Mouse (Mus musculus) limb, embryonic 12.5 days (tissue): ENCODE measurements around the gene Ugt1a7c. TPM values are rescaled to one million over a fixed set of nuclear protein-coding genes. Genes with fewer than 3 reads are reported as not detected.
"Not testable (repeated sequence)": the region's sequence is repeated elsewhere in the genome, so short reads cannot be mapped to it uniquely, and the experiment has no call there.

Source experiments
- ATAC-seq: fragments of 200-750 bp; cut with Nextera tagmentation; 2 replicates; pipeline ENCODE4 v1.8.0; 2017; ENCODE audit warnings: low read depth, moderate TSS enrichment; ENCODE audit not compliant: insufficient number of reproducible peaks, insufficient read depth, low FRiP score, low TSS enrichment
- H3K27ac ChIP-seq: fragments of 300-500 bp; sonication (generic); 2 replicates; pipeline ENCODE4 v1.5.1; 2016; ENCODE audit warnings: mild to moderate bottlenecking, moderate library complexity
- H3K27me3 ChIP-seq: fragments of 300-500 bp; sonication (generic); 2 replicates; pipeline ENCODE4 v1.6.1; 2016; ENCODE audit warnings: mild to moderate bottlenecking, moderate library complexity
- H3K36me3 ChIP-seq: fragments of 300-500 bp; sonication (generic); 2 replicates; pipeline ENCODE4 v1.6.1; 2016; ENCODE audit warnings: mild to moderate bottlenecking, moderate library complexity
- H3K4me1 ChIP-seq: fragments of 300-500 bp; sonication (generic); replicated peaks from 2 replicates; pipeline ENCODE4 v1.6.1; 2016
- H3K4me2 ChIP-seq: fragments of 300-500 bp; sonication (generic); 2 replicates; pipeline ENCODE4 v1.6.1; 2016; ENCODE audit warnings: mild to moderate bottlenecking, moderate library complexity
- H3K4me3 ChIP-seq: fragments of 300-500 bp; sonication (generic); replicated peaks from 2 replicates; pipeline ENCODE4 v1.5.1; 2016; ENCODE audit warnings: mild to moderate bottlenecking
- H3K9ac ChIP-seq: fragments of 300-500 bp; sonication (generic); replicated peaks from 2 replicates; pipeline ENCODE4 v1.6.1; 2016; ENCODE audit warnings: mild to moderate bottlenecking, moderate library complexity
- H3K9me3 ChIP-seq: fragments of 300-500 bp; sonication (generic); 2 replicates; pipeline ENCODE4 v1.6.1; 2016; ENCODE audit warnings: mild to moderate bottlenecking, moderate library complexity
- WGBS: fragments of 180-500 bp; shearing (Covaris S2); methylation state at CpG from one replicate; pipeline ENCODE4 v1.1.7; 2016; 5-methylcytosine and 5-hydroxymethylcytosine counted together
- polyA plus RNA-seq: library from polyadenylated mRNA; unstranded; fragments of >200 nt; fragmentation: Nextera tagmentation; extraction: Ambion mirVana; gene quantifications from 2 replicates; pipeline ENCODE4 v1.2.1, GENCODE M21; 2016

Ugt1a7c gene
- polyA plus RNA-seq, result 0.54 and 1.3 TPM in 2 replicates

DNA sequence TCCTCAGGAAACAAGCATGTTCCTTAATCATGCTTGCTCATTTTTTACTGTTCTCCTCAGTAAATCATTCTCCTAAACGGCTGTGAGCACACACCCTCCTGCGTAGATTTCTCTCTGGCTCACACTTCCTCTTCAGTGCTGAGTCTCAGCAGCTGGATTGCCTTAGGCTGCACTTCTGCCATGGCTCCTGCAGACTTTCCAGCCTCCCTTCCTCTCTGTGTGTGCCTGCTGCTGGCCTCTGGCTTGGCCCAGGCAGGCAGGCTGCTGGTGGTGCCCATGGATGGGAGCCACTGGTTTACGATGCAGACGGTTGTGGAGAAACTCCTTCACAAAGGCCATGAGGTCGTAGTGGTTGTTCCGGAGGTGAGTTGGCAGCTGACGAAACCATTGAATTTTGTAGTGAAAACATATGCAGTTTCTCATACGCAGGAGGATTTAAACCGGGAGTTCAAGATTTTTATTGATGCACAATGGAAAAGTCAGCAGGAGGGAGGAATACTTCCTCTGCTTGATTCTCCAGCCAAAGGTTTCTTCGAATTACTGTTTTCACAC is at the start of gene Ugt1a7c:
Gene Ugt1a7c (plus strand): TSS at position 122 of the 552 bp plus-strand sequence.
- 8% methylated on average over 10 of the region's 10 CpGs for WGBS
- peak within 1 kb of the TSS; percentile 12; the same call in 1 of the 2 replicates for H3K9ac ChIP-seq
- H3K4me3 ChIP-seq, result no peak within 1 kb of the TSS
- H3K36me3 ChIP-seq, result no peaks in the 10 kb centered on the region
- H3K27ac ChIP-seq, result peak within 1 kb of the TSS; percentile 83
- peak within 1 kb of the TSS; percentile 43 for H3K4me2 ChIP-seq
- no peak for ATAC-seq
- H3K4me1 ChIP-seq, result peaks cover 13% of the 10 kb centered on the region
- H3K27me3 ChIP-seq, result no peaks in the 10 kb centered on the region
- H3K9me3 ChIP-seq, result no peaks in the 10 kb centered on the region

DNA sequence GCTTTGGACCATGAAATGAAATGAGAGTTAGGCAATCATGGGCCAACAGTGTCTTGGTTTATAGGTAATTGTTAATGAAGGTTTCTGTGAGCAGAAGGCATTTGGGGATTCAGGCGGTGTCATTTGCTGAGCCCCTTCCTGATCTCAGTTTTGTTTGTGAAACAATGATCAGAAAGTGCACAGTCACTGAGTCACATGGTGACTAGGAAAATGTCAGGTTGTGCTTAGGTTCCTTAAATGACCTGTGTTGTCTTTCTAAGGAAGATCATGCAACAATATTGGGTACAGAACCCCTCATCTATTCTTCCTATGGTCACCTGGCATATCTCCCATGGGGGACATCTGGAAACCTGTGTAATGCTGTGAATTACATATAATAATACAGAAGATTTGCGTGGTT is 47.5 kb upstream of the Ugt1a7c start:
- not testable (repeated sequence) for H3K4me3 ChIP-seq, H3K4me2 ChIP-seq, H3K27ac ChIP-seq, ATAC-seq, H3K4me1 ChIP-seq, H3K36me3 ChIP-seq, H3K27me3 ChIP-seq, H3K9me3 ChIP-seq, H3K9ac ChIP-seq
- WGBS, result 89% methylated on average over 2 of the region's 2 CpGs

DNA sequence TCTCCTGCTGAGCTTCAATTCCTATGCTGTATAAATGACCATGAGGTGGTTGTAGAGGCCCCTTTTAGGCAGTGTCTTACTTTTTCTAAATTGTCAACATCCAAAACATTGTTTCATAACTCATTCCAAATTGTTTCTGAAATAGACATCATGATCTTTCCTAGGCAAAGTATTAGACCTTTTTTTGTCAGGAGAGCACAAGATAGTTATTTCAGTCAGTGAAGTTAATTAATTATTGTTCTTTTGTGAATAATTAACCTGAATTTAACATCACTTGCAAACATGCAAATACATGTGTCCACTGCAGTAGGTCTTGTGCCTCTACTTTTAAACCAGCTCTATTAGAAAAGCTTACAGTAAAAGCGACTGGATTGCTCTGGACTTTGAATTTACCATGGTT is 39.8 kb upstream of the Ugt1a7c start, which contains the start of gene Ugt1a10:
Gene Ugt1a10 (plus strand): TSS at position 301 of the 400 bp plus-strand sequence.
- H3K36me3 ChIP-seq, result no peaks in the 10 kb centered on the region
- no peak within 1 kb of the TSS for H3K4me2 ChIP-seq
- 76% methylated on average over 1 of the region's 1 CpGs for WGBS
- H3K27me3 ChIP-seq, result no peaks in the 10 kb centered on the region
- H3K9ac ChIP-seq, result no peak within 1 kb of the TSS
- H3K9me3 ChIP-seq, result no peaks in the 10 kb centered on the region
- no peak within 1 kb of the TSS for H3K4me3 ChIP-seq
- no peak for ATAC-seq
- no peak within 1 kb of the TSS for H3K27ac ChIP-seq
- H3K4me1 ChIP-seq, result no peaks in the 10 kb centered on the region

DNA sequence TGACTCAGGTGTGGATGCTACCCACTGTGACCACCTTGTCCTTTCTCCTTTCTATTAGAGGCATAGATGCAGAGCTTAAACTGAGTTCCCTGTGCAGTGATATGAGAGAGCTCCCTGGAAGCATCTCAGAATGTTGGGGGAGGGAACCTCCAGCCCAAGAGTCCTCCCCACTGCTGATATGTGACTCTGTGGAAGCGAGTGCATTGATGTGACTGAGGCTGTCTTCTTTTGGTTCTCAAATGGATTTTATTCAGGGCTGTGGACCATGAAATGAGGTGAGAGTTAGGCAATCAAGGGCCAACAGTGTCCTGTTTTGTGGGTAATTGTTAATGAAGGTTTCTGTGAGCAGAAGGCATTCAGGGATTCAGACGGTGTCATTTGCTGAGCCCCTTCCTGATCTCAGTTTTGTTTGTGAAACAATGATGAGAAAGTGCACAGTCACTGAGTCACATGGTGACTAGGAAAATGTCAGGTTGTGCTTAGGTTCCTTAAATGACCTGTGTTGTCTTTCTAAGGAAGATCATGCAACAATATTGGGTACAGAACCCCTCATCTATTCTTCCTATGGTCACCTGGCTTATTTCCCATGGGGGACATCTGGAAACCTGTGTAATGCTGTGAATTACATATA is 28.3 kb upstream of the Ugt1a7c start:
- not testable (repeated sequence) for H3K27ac ChIP-seq, H3K4me3 ChIP-seq, H3K27me3 ChIP-seq, H3K9ac ChIP-seq, ATAC-seq, H3K9me3 ChIP-seq, H3K4me2 ChIP-seq, H3K4me1 ChIP-seq, H3K36me3 ChIP-seq
- WGBS, result 83% methylated on average over 1 of the region's 2 CpGs

DNA sequence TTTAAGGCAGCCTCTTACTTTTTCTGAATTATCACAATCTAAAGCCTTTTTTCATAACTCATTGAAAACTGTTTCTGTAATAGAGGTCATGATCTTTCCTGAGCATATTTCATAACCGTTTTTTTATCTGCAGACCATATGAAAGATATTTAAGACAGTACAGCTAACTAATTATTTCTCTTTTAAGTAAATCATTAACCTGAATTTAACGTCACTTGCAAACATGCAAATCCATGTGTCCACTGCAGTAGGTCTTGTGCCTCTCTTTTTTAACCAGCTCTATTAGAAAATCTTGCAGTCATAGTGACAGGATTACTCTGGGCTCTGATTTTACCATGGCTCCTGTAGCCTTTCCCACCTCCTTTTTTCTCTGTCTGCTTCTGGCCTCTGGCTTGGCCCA is 24.4 kb upstream of the Ugt1a7c start, which contains the start of gene Ugt1a9:
Gene Ugt1a9 (plus strand): TSS at position 306 of the 400 bp plus-strand sequence.
- ATAC-seq, result no peak
- Histone ChIP-seq H3K4me1 (no peaks in the 10 kb centered on the region), H3K4me2 (no peak within 1 kb of the TSS), H3K36me3 (no peaks in the 10 kb centered on the region), H3K27me3 (no peaks in the 10 kb centered on the region), H3K9ac (no peak within 1 kb of the TSS), H3K4me3 (no peak within 1 kb of the TSS), H3K27ac (no peak within 1 kb of the TSS), H3K9me3 (no peaks in the 10 kb centered on the region)
- 69% methylated on average over 2 of the region's 2 CpGs for WGBS

DNA sequence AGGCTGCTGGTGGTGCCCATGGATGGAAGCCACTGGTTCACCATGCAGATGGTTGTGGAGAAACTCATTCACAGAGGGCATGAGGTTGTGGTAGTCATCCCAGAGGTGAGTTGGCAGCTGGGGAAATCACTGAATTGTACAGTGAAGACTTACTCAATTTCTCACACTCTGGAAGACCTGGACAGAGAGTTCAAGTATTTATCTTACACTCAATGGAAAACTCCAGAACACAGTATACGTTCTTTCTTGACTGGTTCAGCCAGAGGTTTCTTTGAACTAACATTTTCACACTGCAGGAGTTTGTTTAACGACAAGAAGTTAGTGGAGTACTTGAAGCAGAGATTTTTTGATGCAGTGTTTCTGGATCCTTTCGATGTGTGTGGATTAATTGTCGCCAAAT is 24.0 kb upstream of the Ugt1a7c start:
- 85% methylated on average over 4 of the region's 4 CpGs for WGBS
- no peak overlapping the region for H3K4me3 ChIP-seq
- H3K36me3 ChIP-seq, result no peaks in the 10 kb centered on the region
- H3K9ac ChIP-seq, result no peak overlapping the region
- H3K27me3 ChIP-seq, result no peaks in the 10 kb centered on the region
- H3K4me2 ChIP-seq, result no peak overlapping the region
- no peaks in the 10 kb centered on the region for H3K4me1 ChIP-seq
- no peaks in the 10 kb centered on the region for H3K9me3 ChIP-seq
- ATAC-seq, result no peak
- no peak overlapping the region for H3K27ac ChIP-seq

DNA sequence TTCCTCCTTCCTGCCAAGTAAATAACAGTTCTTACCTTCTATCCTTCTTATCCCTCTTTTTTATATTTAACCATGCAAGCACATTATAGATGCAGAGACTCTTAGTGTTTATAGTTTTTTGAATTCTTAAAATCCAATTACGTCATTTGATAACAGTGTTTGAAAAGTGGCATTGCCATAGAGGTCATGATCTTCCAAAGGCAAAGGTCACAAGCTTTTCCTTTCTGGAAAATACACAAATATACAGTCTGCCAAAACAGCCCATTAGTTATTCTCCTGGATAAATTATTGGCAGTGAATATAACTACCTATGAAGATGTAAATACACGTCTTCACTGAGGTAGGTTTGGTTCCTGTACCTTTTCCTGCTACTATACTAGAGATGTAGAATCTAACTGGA is 20.4 kb upstream of the Ugt1a7c start:
- no peak overlapping the region for H3K9ac ChIP-seq
- H3K4me2 ChIP-seq, result no peak overlapping the region
- H3K36me3 ChIP-seq, result no peaks in the 10 kb centered on the region
- H3K27me3 ChIP-seq, result no peaks in the 10 kb centered on the region
- no peaks in the 10 kb centered on the region for H3K9me3 ChIP-seq
- no peaks in the 10 kb centered on the region for H3K4me1 ChIP-seq
- no peak overlapping the region for H3K27ac ChIP-seq
- WGBS, result 81% methylated on average over 2 of the region's 2 CpGs
- no peak overlapping the region for H3K4me3 ChIP-seq
- no peak for ATAC-seq

DNA sequence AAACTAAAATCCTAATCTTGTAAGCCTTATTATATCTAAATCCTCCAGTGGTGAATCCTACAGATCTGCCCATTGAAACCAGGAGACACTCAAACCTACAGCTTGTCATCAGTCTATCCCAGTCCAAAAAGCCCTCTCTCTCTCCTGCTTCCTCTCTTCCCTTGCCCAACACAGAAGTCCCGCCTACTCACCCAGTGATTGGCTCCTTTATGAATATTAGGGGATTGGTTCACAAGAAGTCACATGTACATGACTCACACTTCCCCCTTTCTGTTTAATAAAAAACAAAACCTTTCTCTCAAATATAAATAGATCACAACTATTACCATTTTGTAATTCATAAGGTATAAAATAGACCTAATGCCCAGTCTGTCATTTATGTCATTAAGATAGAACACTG is 17.7 kb upstream of the Ugt1a7c start:
- Histone ChIP-seq H3K4me3 (no peak overlapping the region), H3K27ac (no peak overlapping the region)
- 83% methylated on average over 1 of the region's 1 CpGs for WGBS

DNA sequence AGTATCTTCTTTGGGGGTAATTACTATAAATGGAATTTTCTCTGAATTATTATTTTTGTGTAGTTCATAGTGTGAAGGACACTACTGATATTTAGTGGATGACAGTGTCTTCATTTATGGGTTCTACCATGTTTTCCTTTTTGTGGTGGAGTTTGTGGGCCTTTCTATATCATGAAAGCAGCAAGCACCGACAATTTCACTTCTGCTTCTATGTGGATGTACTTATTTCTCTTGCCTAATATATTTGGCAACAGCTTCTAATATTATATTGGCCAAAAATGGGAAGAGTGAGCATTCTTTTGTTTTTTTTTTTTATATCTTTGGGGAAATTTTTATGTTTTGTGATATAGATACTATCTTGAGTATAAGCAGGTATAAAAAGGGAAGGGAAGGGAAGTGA is 13.2 kb upstream of the Ugt1a7c start:
- Histone ChIP-seq H3K27me3 (no peaks in the 10 kb centered on the region), H3K9ac (no peak overlapping the region), H3K27ac (no peak overlapping the region), H3K9me3 (no peaks in the 10 kb centered on the region), H3K4me3 (no peak overlapping the region), H3K4me1 (no peaks in the 10 kb centered on the region), H3K36me3 (no peaks in the 10 kb centered on the region), H3K4me2 (no peak overlapping the region)
- ATAC-seq, result no peak
- 98% methylated on average over 1 of the region's 1 CpGs for WGBS

More for the DNA sequence above, 17.7 kb upstream of the Ugt1a7c start:
- no peaks in the 10 kb centered on the region for H3K36me3 ChIP-seq
- ATAC-seq, result no peak
- H3K4me1 ChIP-seq, result no peaks in the 10 kb centered on the region
- H3K27me3 ChIP-seq, result no peaks in the 10 kb centered on the region
- H3K9ac ChIP-seq, result no peak overlapping the region
- H3K9me3 ChIP-seq, result no peaks in the 10 kb centered on the region
- H3K4me2 ChIP-seq, result no peak overlapping the region

DNA sequence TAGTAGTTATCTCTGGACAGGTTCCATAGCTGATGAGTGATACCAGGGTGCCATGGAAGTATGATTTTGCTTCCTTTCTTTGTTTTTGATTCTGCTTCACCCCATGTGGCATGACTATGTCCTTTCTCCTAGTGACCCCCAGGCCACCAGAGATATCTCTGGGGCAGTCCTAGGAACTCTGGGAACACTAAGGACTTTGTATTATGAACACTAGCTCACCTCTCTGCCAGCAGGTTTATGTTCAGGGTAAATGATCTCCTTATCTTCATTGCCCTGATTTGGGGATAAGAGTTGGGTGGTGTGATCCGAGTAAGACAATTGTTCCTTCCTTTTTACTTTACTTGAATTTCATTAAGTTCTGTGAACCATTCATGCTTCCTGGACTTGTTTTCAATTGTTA is 8.7 kb upstream of the Ugt1a7c start:
- no peaks in the 10 kb centered on the region for H3K36me3 ChIP-seq
- H3K4me3 ChIP-seq, result no peak overlapping the region
- no peak overlapping the region for H3K27ac ChIP-seq
- H3K4me2 ChIP-seq, result no peak overlapping the region
- H3K27me3 ChIP-seq, result no peaks in the 10 kb centered on the region
- H3K4me1 ChIP-seq, result no peaks in the 10 kb centered on the region
- H3K9me3 ChIP-seq, result no peaks in the 10 kb centered on the region
- WGBS, result 83% methylated on average over 1 of the region's 1 CpGs
- no peak for ATAC-seq
- no peak overlapping the region for H3K9ac ChIP-seq

DNA sequence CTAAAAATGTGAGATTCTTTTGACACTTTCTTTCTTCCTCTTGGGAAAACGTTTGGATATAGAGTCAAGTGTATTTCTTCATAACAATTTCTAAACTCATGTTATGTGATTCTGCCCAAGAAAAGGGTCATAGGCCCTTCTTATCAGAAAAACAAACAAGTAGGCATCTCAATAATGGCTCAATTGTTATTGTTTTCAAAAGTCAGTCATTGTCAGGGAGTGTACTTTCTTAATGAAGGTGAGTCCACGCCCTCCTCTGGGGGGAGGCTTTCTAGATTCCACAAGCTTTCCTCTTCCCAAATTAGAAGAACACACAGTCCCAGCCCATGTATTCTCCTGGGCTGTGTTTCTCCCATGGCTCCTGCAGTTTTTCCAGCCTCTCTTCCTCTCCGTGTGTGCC is 7.3 kb upstream of the Ugt1a7c start, which contains the start of gene Ugt1a8:
Gene Ugt1a8 (plus strand): TSS at position 301 of the 400 bp plus-strand sequence.
- Histone ChIP-seq H3K36me3 (no peaks in the 10 kb centered on the region), H3K9ac (no peak within 1 kb of the TSS), H3K4me3 (no peak within 1 kb of the TSS), H3K4me1 (no peaks in the 10 kb centered on the region), H3K9me3 (no peaks in the 10 kb centered on the region), H3K4me2 (no peak within 1 kb of the TSS), H3K27ac (no peak within 1 kb of the TSS), H3K27me3 (no peaks in the 10 kb centered on the region)
- 77% methylated on average over 3 of the region's 3 CpGs for WGBS
- no peak for ATAC-seq

DNA sequence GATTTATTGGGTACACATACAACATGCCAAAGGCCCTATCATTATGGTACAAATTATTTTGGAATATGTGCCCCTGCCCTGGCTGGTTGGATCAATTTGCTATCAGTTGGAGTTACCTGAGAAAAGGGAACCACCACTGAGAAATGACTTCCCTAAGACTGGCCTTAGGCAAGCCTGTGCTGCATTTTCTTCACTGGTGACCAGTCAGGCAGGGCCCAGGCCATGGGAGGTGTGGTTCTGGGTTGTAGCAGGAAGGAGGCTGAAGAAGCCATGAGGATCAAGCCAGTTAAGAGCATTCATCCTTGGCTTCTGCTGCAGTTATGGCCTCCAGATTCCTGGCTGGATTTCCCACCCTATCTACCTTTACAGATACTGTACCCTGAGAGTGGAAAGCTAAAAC is 2.5 kb upstream of the Ugt1a7c start:
- Histone ChIP-seq H3K4me1 (peaks cover 13% of the 10 kb centered on the region), H3K27ac (no peak overlapping the region), H3K36me3 (no peaks in the 10 kb centered on the region), H3K4me2 (no peak overlapping the region), H3K9me3 (no peaks in the 10 kb centered on the region), H3K27me3 (no peaks in the 10 kb centered on the region), H3K9ac (no peak overlapping the region), H3K4me3 (no peak overlapping the region)
- ATAC-seq, result no peak
